Mouse (Mus musculus) thymus, postnatal 0 days (tissue): ENCODE results near the gene Pakap. TPM values are rescaled to one million over a fixed set of nuclear protein-coding genes. Genes with fewer than 3 reads are reported as not detected.
A peak's percentile ranks its signal among the peaks of the same experiment; 100 is the strongest.

Source experiments
- DNase-seq: peaks from one replicate; pipeline ENCODE4 v3.0.0-alpha.2; 2015; ENCODE audit warnings: low spot score
- polyA plus RNA-seq: library from polyadenylated mRNA; unstranded; fragments of >200 nt; fragmentation: Nextera tagmentation; extraction: Ambion mirVana; gene quantifications from 2 replicates; pipeline ENCODE4 v1.2.1, GENCODE M21; 2015

Pakap gene
- polyA plus RNA-seq, 1 experiment from 2014 or later = 10.0 TPM

GRCm38 (mm10) chr4:57704575-57704974 is 136.6 kb downstream of the Pakap start:
- DNase-seq = no peak

GRCm38 (mm10) chr4:57715849-57716248 is 147.9 kb downstream of the Pakap start:
- no peak for DNase-seq

DNA sequence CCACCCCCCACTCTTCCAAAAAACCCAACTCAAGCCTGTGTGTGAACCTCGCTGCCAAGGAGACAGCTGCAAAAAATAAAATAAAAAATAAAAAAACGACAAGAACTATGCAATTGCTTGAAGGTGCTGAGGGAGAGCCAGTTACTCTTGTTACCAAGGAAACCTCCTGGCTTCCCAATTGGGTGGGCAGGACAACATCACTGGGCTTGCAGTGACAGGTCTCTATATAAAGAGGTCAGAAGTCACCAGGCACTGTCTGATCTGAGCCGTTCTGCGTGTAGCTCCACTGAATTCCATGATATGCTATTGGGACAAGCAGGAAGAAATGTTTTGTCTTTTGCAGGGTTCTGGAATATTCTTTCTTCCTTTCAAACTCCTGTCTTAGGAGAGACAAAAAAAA is 148.8 kb downstream of the Pakap start:
- DNase-seq = no peak

DNA sequence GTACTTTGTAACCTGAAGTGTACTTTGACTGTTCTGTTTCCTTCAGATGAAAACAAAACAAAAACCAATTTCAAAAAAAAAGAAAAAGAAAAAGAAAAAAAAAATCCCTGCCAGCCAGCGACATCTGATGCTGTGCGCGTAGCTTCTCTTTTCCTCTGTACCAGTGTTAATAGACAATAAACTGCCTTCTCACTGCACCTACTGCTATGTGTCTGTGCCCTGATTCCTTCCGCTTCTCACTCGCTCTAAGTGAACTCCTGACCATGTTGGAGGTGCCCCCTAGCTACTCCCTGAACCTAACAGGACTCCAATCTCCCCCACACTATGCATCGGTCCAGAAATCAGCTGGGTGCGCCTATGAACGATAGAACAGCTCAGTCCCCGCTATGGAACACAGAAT is 149.4 kb downstream of the Pakap start, which contains the start of gene Akap2:
TSS of gene Akap2 (plus strand) at position 304 of the 400 bp plus-strand sequence.
- DNase-seq = no peak

GRCm38 (mm10) chr4:57719370-57719769 is 151.4 kb downstream of the Pakap start:
- DNase-seq = no peak

- DNase-seq = peak; percentile 63
Observed at GRCm38 (mm10) chr4:57720869-57721361, 152.9 kb downstream of the Pakap start.

DNA sequence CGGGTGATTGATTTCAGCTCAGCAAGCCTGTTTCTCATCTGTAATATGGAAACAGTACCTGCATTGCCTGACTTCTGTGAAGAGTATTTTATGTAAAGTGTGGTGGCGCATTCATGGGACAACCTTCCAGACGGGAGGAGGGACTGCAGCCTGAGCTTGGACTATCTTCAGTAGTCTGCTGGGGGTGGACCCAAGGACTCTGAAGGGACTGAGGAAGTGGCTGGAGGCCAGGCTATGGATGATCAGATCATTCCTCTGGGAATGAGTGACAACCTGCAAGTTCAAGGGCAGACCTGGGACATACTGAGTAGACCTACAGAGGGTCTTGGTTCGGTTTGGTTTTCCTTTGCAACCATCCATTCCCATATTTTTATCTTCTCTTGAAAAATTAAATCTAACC is 154.3 kb downstream of the Pakap start:
- DNase-seq = no peak

DNA sequence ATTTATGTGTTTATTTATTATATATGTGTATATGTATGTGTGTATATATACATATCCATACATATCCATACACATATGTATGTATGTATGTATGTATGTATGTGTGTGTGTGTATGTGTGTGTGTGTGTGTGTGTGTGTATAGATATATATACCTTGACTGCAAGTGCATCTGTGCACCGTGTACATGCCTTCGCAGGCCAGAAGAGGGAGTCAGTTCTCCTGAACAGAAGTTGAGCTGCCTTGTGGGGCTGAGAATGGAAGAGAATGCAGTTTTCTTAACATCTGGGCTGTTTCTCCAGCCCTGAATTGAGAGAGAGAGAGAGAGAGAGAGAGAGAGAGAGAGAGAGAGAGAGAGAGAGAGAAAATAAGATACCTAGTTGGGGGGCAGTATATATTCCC is 155.7 kb downstream of the Pakap start:
- DNase-seq = peak; percentile 49

DNA sequence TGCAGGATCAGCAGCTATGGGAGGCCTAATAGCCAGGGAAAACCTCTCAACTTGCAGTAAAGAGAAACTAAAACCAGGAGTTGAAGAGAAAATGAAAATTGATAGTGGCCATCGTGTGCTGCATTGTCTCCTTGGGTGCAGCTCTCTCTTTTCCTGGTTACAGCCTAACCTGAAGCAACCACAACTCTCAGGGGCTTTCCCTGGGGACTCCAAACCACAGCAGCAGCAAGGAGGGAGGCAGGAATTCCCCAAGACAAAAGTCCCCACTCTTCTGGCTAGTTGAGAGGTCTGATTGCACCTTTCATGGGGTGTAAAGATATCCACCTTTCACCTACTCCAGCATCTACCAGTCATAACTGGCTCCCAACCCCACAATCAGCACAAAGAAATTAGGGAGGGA is 157.6 kb downstream of the Pakap start:
- DNase-seq = no peak

GRCm38 (mm10) chr4:57728611-57729183 is 160.7 kb downstream of the Pakap start:
- DNase-seq = no peak

- no peak for DNase-seq
Observed at GRCm38 (mm10) chr4:57730047-57730446, 162.1 kb downstream of the Pakap start.

GRCm38 (mm10) chr4:57730801-57731598 is 163.0 kb downstream of the Pakap start:
- DNase-seq = peak; percentile 60

DNA sequence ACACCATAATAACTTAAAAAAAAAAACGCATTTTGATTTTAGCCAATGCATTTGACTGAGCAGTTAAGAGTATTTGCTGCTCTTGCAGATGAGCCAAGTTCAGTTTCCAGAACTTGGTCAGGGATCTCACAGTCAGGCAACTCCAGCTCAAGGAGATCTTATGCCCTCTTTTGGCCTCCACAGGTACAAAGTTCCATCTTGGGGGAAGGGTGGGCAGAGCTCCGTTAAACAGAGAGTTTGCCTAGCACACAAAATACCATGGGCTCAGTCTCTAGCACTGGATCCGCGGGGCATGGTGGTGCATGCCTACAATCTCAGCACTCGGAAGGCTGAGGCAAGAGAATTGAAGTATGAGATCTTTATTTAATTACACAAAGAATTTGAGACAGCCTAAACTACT is 164.4 kb downstream of the Pakap start:
- DNase-seq = no peak

GRCm38 (mm10) chr4:57733445-57733844 is 165.5 kb downstream of the Pakap start:
- no peak for DNase-seq

DNA sequence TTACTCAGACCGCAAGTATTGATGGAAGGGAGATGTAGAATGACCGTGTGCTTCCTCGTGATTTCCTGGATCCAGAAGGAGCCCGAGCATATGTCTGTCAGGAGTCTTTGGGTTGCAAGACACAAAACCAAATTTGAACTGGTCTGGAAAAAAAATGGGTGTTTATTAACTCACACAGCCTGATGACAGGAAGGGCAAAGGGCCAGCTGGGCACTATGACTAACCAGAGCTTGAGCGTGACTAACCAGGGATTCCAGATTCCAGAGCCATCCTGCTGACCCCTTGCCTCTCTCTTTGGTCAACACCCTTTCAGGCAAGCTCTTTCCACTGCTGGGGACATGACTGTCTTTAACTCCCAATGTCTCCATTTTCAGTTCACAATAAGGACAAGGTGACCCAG is 167.4 kb downstream of the Pakap start:
- no peak for DNase-seq

- DNase-seq = no peak
Observed at GRCm38 (mm10) chr4:57738856-57739552, 171.0 kb downstream of the Pakap start.

DNA sequence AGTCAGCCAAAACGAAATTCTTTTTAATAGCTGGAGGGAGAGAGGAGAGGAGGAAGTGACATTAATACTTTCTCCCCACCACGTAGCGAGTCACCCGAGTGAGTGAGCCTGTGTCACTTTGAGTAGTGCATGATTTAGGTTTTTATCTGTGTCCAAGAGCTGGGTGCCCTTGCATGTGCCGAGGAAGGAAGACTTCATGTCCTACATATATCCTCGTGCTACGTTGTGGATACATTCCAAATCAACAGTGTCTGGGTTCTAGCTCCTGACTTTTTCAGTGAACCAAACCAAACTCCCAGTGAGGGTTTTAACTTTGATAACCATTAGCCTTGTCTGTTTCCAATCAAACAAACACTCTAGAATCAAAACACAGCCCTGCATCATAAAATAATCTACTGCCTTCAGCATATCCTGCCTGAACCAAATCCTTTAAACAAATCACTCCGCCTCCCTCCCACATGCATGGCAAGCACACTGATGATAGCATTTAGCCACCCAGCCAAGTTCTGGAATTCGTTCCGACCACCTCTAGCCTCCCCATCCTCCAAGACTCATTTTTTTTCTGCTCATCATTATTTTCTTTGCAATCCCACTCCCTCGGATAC is 175.4 kb downstream of the Pakap start:
- DNase-seq = no peak

GRCm38 (mm10) chr4:57750651-57751050 is 182.7 kb downstream of the Pakap start:
- no peak for DNase-seq

DNA sequence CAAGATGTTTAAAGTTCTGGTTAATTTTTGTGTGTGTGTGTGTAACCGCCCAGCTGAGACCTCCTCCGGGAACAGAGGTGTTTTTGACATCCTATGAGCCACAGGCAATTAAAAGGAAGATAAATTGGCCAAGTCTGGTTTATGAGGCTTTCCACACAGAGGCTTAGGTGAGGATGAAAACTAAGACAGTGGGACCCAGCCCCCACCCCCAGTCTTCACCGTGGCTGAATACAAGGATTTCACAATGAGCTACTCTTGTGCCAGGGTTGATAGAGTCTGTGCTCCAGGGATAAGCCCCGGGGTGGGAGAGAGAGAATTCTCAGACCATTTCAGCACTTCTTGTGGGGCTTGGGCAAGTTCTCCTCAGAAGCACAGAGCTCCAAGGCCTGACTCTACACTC is 183.1 kb downstream of the Pakap start:
- DNase-seq = no peak

DNA sequence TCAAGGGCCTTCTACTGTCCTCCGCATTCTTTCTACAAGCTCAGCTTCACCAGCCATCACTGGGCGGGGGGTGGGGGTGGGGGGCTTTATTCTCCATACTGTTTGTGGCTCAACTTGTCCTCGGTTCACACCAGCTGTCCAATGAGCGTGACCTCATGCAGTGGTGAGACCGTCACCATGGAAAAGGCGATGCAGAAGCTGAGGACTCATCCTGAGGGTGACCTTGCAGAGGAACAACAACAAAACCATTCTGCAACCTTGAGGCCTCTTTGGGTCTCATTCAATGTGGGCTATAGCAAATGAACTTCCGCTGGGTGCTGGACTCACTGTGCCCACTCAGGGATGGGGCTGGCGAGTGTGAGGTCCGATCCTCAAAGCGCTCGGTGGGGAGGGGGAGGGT is 183.6 kb downstream of the Pakap start:
- DNase-seq = no peak

GRCm38 (mm10) chr4:57755085-57755484 is 187.1 kb downstream of the Pakap start:
- DNase-seq = no peak

GRCm38 (mm10) chr4:57757997-57758396 is 190.0 kb downstream of the Pakap start:
- DNase-seq = no peak
